Mouse (Mus musculus): ENCODE data around the gene Pdilt. TPM values are rescaled to one million over a fixed set of nuclear protein-coding genes. Genes with fewer than 3 reads are reported as not detected.

The Pdilt gene
- polyA plus RNA-seq, 1 experiment from 2014 or later, result not detected

- no peaks in the 10 kb centered on the region for H3K9me3 ChIP-seq (ENCODE audit: control insufficient read depth, low read length)
- no peak overlapping the region for H3K4me2 ChIP-seq (ENCODE audit: low read length)
- H3K4me1 ChIP-seq (ENCODE audit: control insufficient read depth in 2 of 2, insufficient read depth in 2 of 2, low read length in 2 of 2), result no peaks in the 10 kb centered on the region
- H3K4me3 ChIP-seq (ENCODE audit: control insufficient read depth in 1 of 2, insufficient read depth in 1 of 2, low read depth in 1 of 2, low read length in 2 of 2), result no peak overlapping the region
- no peak for ATAC-seq (ENCODE audit: insufficient number of reproducible peaks, insufficient read depth, low FRiP score, low read depth)
- no peak overlapping the region for H3K27ac ChIP-seq (replicated peaks in 1 of 2; ENCODE audit: control insufficient read depth in 1 of 2, insufficient read depth in 1 of 2, low read depth in 2 of 2, low read length in 2 of 2)
- no peak overlapping the region for H3K9ac ChIP-seq (ENCODE audit: low read length)
- no peaks in the 10 kb centered on the region for H3K36me3 ChIP-seq (ENCODE audit: control insufficient read depth, insufficient read depth, low read length)
- H3K27me3 ChIP-seq (ENCODE audit: control insufficient read depth, insufficient read depth, low read length), result no peaks in the 10 kb centered on the region
- WGBS, result 73% methylated on average over 7 of the region's 7 CpGs
These were observed 69.1 kb downstream of the Pdilt start for GRCm38 (mm10) chr7:119454192-119454591.

- H3K9ac ChIP-seq (ENCODE audit: low read length), result no peak overlapping the region
- no peak for ATAC-seq (ENCODE audit: insufficient number of reproducible peaks, insufficient read depth, low FRiP score, low read depth)
- H3K9me3 ChIP-seq (ENCODE audit: control insufficient read depth, low read length), result no peaks in the 10 kb centered on the region
- no peaks in the 10 kb centered on the region for H3K27me3 ChIP-seq (ENCODE audit: control insufficient read depth, insufficient read depth, low read length)
- H3K4me2 ChIP-seq (ENCODE audit: low read length), result no peak overlapping the region
- no peaks in the 10 kb centered on the region for H3K4me1 ChIP-seq (ENCODE audit: control insufficient read depth in 2 of 2, insufficient read depth in 2 of 2, low read length in 2 of 2)
- no peaks in the 10 kb centered on the region for H3K36me3 ChIP-seq (ENCODE audit: control insufficient read depth, insufficient read depth, low read length)
- WGBS, result 59% methylated on average over 4 of the region's 4 CpGs
- H3K27ac ChIP-seq (replicated peaks in 1 of 2; ENCODE audit: control insufficient read depth in 1 of 2, insufficient read depth in 1 of 2, low read depth in 2 of 2, low read length in 2 of 2), result no peak overlapping the region
- no peak overlapping the region for H3K4me3 ChIP-seq (ENCODE audit: control insufficient read depth in 1 of 2, insufficient read depth in 1 of 2, low read depth in 1 of 2, low read length in 2 of 2)
These were observed 79.4 kb downstream of the Pdilt start for GRCm38 (mm10) chr7:119443849-119444248.

- H3K9me3 ChIP-seq (ENCODE audit: control insufficient read depth, low read length), result no peaks in the 10 kb centered on the region
- H3K4me1 ChIP-seq (ENCODE audit: control insufficient read depth in 2 of 2, insufficient read depth in 2 of 2, low read length in 2 of 2), result no peaks in the 10 kb centered on the region
- H3K27me3 ChIP-seq (ENCODE audit: control insufficient read depth, insufficient read depth, low read length), result no peaks in the 10 kb centered on the region
- 81% methylated on average over 1 of the region's 1 CpGs for WGBS
- no peaks in the 10 kb centered on the region for H3K36me3 ChIP-seq (ENCODE audit: control insufficient read depth, insufficient read depth, low read length)
- no peak overlapping the region for H3K9ac ChIP-seq (ENCODE audit: low read length)
- H3K4me2 ChIP-seq (ENCODE audit: low read length), result no peak overlapping the region
- ATAC-seq (ENCODE audit: insufficient number of reproducible peaks, insufficient read depth, low FRiP score, low read depth), result no peak
- no peak overlapping the region for H3K27ac ChIP-seq (replicated peaks in 1 of 2; ENCODE audit: control insufficient read depth in 1 of 2, insufficient read depth in 1 of 2, low read depth in 2 of 2, low read length in 2 of 2)
- no peak overlapping the region for H3K4me3 ChIP-seq (ENCODE audit: control insufficient read depth in 1 of 2, insufficient read depth in 1 of 2, low read depth in 1 of 2, low read length in 2 of 2)
These were observed 81.4 kb downstream of the Pdilt start for GRCm38 (mm10) chr7:119441938-119442337.

Other genes with a start within 250 kb of the Pdilt start
- gene Gp2, start 64.2 kb downstream of the Pdilt start, polyA plus RNA-seq (2014; fragmentation: Nextera tagmentation; extraction: Ambion mirVana), result not detected in 2 replicates
- not detected in 2 replicates for gene Umod, start 44.2 kb downstream of the Pdilt start, polyA plus RNA-seq (2014; fragmentation: Nextera tagmentation; extraction: Ambion mirVana)
- not detected in 2 replicates for gene Acsm5, start 4.0 kb downstream of the Pdilt start, polyA plus RNA-seq (2014; fragmentation: Nextera tagmentation; extraction: Ambion mirVana)
- gene Acsm2, start 30.9 kb upstream of the Pdilt start, polyA plus RNA-seq (2014; fragmentation: Nextera tagmentation; extraction: Ambion mirVana), result not detected in 2 replicates
- not detected in 2 replicates for gene Acsm1, start 83.5 kb upstream of the Pdilt start, polyA plus RNA-seq (2014; fragmentation: Nextera tagmentation; extraction: Ambion mirVana)
- gene Acsm4, start 166.5 kb upstream of the Pdilt start, polyA plus RNA-seq (2014; fragmentation: Nextera tagmentation; extraction: Ambion mirVana), result not detected in 2 replicates
- gene Thumpd1, start 197.3 kb upstream of the Pdilt start, polyA plus RNA-seq (2014; fragmentation: Nextera tagmentation; extraction: Ambion mirVana), result 51.6 and 55.9 TPM in 2 replicates
- 0.15 TPM in 1 of 2 replicates, not detected in the other for gene Acsm3, start 237.4 kb upstream of the Pdilt start, polyA plus RNA-seq (2014; fragmentation: Nextera tagmentation; extraction: Ambion mirVana)

All from heart, embryonic 14.5 days (tissue).